Mouse (Mus musculus) granulocyte monocyte progenitor cell, adult 5-6 weeks (primary cell): ENCODE data around the gene Tada2a. TPM values are rescaled to one million over a fixed set of nuclear protein-coding genes. Genes with fewer than 3 reads are reported as not detected.
A peak's percentile ranks its signal among the peaks of the same experiment; 100 is the strongest.

Experiments used
- ATAC-seq: replicated peaks from 2 replicates; pipeline ENCODE4 v1.8.0; 2016; ENCODE audit warnings: mild to moderate bottlenecking, moderate TSS enrichment, inconsistent platforms; ENCODE audit not compliant: poor library complexity, severe bottlenecking
- total RNA-seq, 2 experiments: library from RNA; stranded (forward) in 1 of 2; stranded (reverse) in 1 of 2; fragments of 200-712, 200-1000 nt in 1 of 2; fragments of >200 nt in 1 of 2; fragmentation: Nextera tagmentation in 1 of 2; gene quantifications; 2 replicates each; pipeline ENCODE4 v1.2.3; 2014 to 2017

Gene Tada2a
- total RNA-seq (2014; fragmentation: Nextera tagmentation) (27.1 and 29.0 TPM in 2 replicates), total RNA-seq (2017) (20.0 and 22.2 TPM in 2 replicates)

- peak; percentile 91 for ATAC-seq
These were observed at the start of gene Tada2a, which contains the start of gene Acaca for GRCm38 (mm10) chr11:84128943-84129798. Gene Tada2a, minus strand, starts transcription at chr11:84129600. Gene Acaca, plus strand, starts transcription at chr11:84129672.

GRCm38 (mm10) chr11:84178571-84178970, 49.2 kb upstream of the Tada2a start:
- ATAC-seq: no peak

- ATAC-seq: no peak
These were observed 43.4 kb upstream of the Tada2a start for GRCm38 (mm10) chr11:84172539-84173435.

- peak; percentile 55; the same call in 1 of the 2 replicates for ATAC-seq
These were observed 39.4 kb upstream of the Tada2a start for GRCm38 (mm10) chr11:84168701-84169288.

GRCm38 (mm10) chr11:84167046-84167526, 37.7 kb upstream of the Tada2a start, which contains the start of gene Gm11437:
Gene Gm11437, minus strand, starts transcription at chr11:84167476.
- ATAC-seq: no peak

- no peak for ATAC-seq
These were observed 35.2 kb upstream of the Tada2a start for GRCm38 (mm10) chr11:84164561-84164960.

GRCm38 (mm10) chr11:84164123-84164522, 34.7 kb upstream of the Tada2a start:
- ATAC-seq: no peak

- ATAC-seq: no peak
These were observed 27.3 kb upstream of the Tada2a start for GRCm38 (mm10) chr11:84156535-84157262.

GRCm38 (mm10) chr11:84150884-84151283, 21.5 kb upstream of the Tada2a start:
- no peak for ATAC-seq

- ATAC-seq: no peak
These were observed 16.7 kb upstream of the Tada2a start for GRCm38 (mm10) chr11:84146081-84146480.

GRCm38 (mm10) chr11:84145201-84145798, 15.9 kb upstream of the Tada2a start:
- ATAC-seq: no peak

- ATAC-seq: peak; percentile 53
These were observed 12.4 kb upstream of the Tada2a start for GRCm38 (mm10) chr11:84141752-84142151.

GRCm38 (mm10) chr11:84136453-84136852, 7.1 kb upstream of the Tada2a start:
- ATAC-seq: no peak

- no peak for ATAC-seq
These were observed 5.0 kb upstream of the Tada2a start for GRCm38 (mm10) chr11:84134331-84134860.

GRCm38 (mm10) chr11:84129799-84130185, 392 bp upstream of the Tada2a start:
- peak; percentile 2; the same call in 1 of the 2 replicates for ATAC-seq

GRCm38 (mm10) chr11:84127977-84128376, 1.4 kb downstream of the Tada2a start:
- ATAC-seq: no peak

GRCm38 (mm10) chr11:84121051-84121956, 8.1 kb downstream of the Tada2a start:
- ATAC-seq: no peak

GRCm38 (mm10) chr11:84117431-84117830, 12.0 kb downstream of the Tada2a start:
- peak; percentile 79 for ATAC-seq
